Mouse (Mus musculus) spleen, embryonic (tissue): ENCODE measurements around the gene Gm21900.
"Not testable (repeated sequence)": the region's sequence is repeated elsewhere in the genome, so short reads cannot be mapped to it uniquely, and the experiment has no call there.

Experiments used
- CTCF ChIA-PET: fragments of 350-600 bp; sonication (Branson Sonifier 250); formaldehyde crosslinking; loops from one replicate; lab custom pipeline; 2022; lab: Charles Lee

Gm21900 gene

DNA sequence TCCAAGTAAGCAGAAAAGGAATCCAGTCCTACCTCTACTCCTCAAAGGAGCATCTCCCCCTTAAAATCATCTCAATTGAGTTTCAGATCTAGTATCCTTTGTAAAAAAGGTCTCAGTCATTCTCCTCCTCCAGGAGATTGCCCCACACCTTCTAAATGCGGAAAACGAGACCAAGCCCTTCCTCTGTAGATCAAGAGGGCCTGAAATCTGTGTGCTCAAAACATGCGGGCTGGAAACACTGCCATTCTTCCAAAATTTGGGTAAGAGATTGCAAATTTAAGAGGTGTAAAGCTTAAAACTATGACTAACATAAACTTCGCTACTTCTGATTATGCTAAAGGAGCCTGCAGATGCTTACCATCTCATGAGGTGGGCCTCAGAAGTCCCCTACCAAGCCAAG is at the start of gene Gm21900:
Gene Gm21900 (plus strand): TSS at position 301 of the 400 bp plus-strand sequence.
- CTCF ChIA-PET, result not testable (repeated sequence)

DNA sequence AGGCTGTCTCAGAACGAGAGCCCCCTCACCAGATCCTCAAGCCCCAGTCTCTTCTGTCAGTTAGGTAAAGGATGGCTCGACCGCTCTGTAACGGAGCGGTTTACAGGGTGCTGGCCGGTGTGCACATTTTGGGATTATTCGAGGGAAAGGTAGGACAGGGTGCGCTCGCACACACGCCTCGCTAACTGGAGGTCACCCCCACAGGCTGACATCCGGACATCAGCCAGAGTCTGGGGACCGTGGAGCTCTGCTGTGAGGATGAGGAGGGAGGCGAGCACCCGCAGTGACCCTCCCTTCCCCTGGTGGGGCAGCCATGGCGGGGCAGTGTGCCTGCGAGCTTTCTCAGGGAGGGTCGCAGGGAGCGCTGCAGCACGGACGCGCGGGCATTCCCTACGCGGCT is 27.4 kb downstream of the Gm21900 start:
- CTCF ChIA-PET, result not testable (repeated sequence)
